Mouse (Mus musculus) olfactory bulb, adult 2 months (tissue): ENCODE data around the gene Trim25. TPM values are rescaled to one million over a fixed set of nuclear protein-coding genes. Genes with fewer than 3 reads are reported as not detected.

ENCODE experiments used
- H3K27ac ChIP-seq: fragments of 200-500 bp; 2 replicates; pipeline ENCODE4 v1.5.1; 2012; ENCODE audit warnings: low read depth, low read length; ENCODE audit not compliant: insufficient read depth
- H3K4me1 ChIP-seq: fragments of 200-500 bp; 2 replicates; pipeline ENCODE4 v1.6.1; 2012; ENCODE audit warnings: low read length; ENCODE audit not compliant: control insufficient read depth, insufficient read depth
- H3K4me3 ChIP-seq: fragments of 200-500 bp; 2 replicates; pipeline ENCODE4 v1.5.1; 2012; ENCODE audit warnings: mild to moderate bottlenecking, low read depth, low read length, moderate library complexity; ENCODE audit not compliant: insufficient read depth
- CTCF ChIP-seq: fragments of 200-500 bp; IDR thresholded peaks from 2 replicates; pipeline ENCODE4 v1.5.1; 2012; ENCODE audit warnings: low read depth, mild to moderate bottlenecking, low read length, moderate library complexity; ENCODE audit not compliant: insufficient read depth
- POLR2A ChIP-seq: fragments of 200-500 bp; IDR thresholded peaks from 2 replicates; pipeline ENCODE4 v1.6.1; 2012; ENCODE audit warnings: mild to moderate bottlenecking, low read depth, low read length, moderate library complexity; ENCODE audit not compliant: insufficient read depth
- WGBS: fragments of 180-500 bp; shearing (Covaris S2); methylation state at CpG from one replicate; pipeline ENCODE4 v1.1.7; 2018; 5-methylcytosine and 5-hydroxymethylcytosine counted together
- polyA plus RNA-seq: library from polyadenylated mRNA; stranded (reverse); fragments of >200 nt; gene quantifications from 2 replicates; pipeline ENCODE4 v1.2.4, GENCODE M21; 2012; ENCODE audit warnings: low replicate concordance; ENCODE audit not compliant: missing spikeins, insufficient read depth, insufficient read length

Trim25 gene
- polyA plus RNA-seq, 1 experiment = not detected

- Histone ChIP-seq H3K4me3 (no peak overlapping the region), H3K27ac (no peak overlapping the region), H3K4me1 (no peaks in the 10 kb centered on the region)
- TF ChIP-seq CTCF (no peak), POLR2A (no peak)
- WGBS = 66% methylated on average over 3 of the region's 3 CpGs
These were observed 46.8 kb downstream of the Trim25 start for GRCm38 (mm10) chr11:89046021-89046420.

GRCm38 (mm10) chr11:89051767-89052166 lies 52.6 kb downstream of the Trim25 start:
- TF ChIP-seq CTCF (no peak), POLR2A (no peak)
- Histone ChIP-seq H3K4me1 (peaks cover 4% of the 10 kb centered on the region; the same call in 1 of the 2 replicates), H3K4me3 (no peak overlapping the region), H3K27ac (no peak overlapping the region)
- 91% methylated on average over 6 of the region's 6 CpGs for WGBS

- Histone ChIP-seq H3K4me1 (peaks cover 11% of the 10 kb centered on the region; the same call in 1 of the 2 replicates), H3K27ac (no peak overlapping the region), H3K4me3 (no peak overlapping the region)
- TF ChIP-seq CTCF = no peak
- no peak for TF ChIP-seq POLR2A
- 30% methylated on average over 13 of the region's 13 CpGs for WGBS
These were observed 56.9 kb downstream of the Trim25 start for GRCm38 (mm10) chr11:89055931-89056690.

- WGBS = 57% methylated on average over 11 of the region's 11 CpGs
- no peak overlapping the region for H3K27ac ChIP-seq
- no peak for TF ChIP-seq POLR2A
- peak; percentile 24; the same call in 1 of the 2 replicates for TF ChIP-seq CTCF
- peaks cover 11% of the 10 kb centered on the region; the same call in 1 of the 2 replicates for H3K4me1 ChIP-seq
- H3K4me3 ChIP-seq = peak overlapping the region; percentile 27
These were observed 59.5 kb downstream of the Trim25 start for GRCm38 (mm10) chr11:89058515-89059270.

- TF ChIP-seq POLR2A = no peak
- no peak for TF ChIP-seq CTCF
- Histone ChIP-seq H3K27ac (0 out of 2 replicates have a peak overlapping the region, but pooled peaks have one; percentile 3), H3K4me1 (peaks cover 11% of the 10 kb centered on the region; the same call in 1 of the 2 replicates), H3K4me3 (peak overlapping the region; percentile 71)
- under 1% methylated on average over 33 of the region's 33 CpGs for WGBS
These were observed 60.8 kb downstream of the Trim25 start for GRCm38 (mm10) chr11:89059919-89060422.

GRCm38 (mm10) chr11:89060423-89061089 lies 61.4 kb downstream of the Trim25 start:
- Histone ChIP-seq H3K4me3 (peak overlapping the region; percentile 71), H3K4me1 (peaks cover 9% of the 10 kb centered on the region; the same call in 1 of the 2 replicates), H3K27ac (0 out of 2 replicates have a peak overlapping the region, but pooled peaks have one; percentile 3)
- under 1% methylated on average over 62 of the region's 63 CpGs for WGBS
- TF ChIP-seq POLR2A (peak; percentile 77), CTCF (no peak)

GRCm38 (mm10) chr11:89061362-89061761 lies 62.2 kb downstream of the Trim25 start:
- WGBS = 82% methylated on average over 7 of the region's 7 CpGs
- Histone ChIP-seq H3K4me3 (no peak overlapping the region), H3K27ac (no peak overlapping the region), H3K4me1 (peaks cover 7% of the 10 kb centered on the region; the same call in 1 of the 2 replicates)
- TF ChIP-seq CTCF (no peak), POLR2A (no peak)

- Histone ChIP-seq H3K4me3 (no peak overlapping the region), H3K27ac (no peak overlapping the region), H3K4me1 (no peaks in the 10 kb centered on the region)
- 77% methylated on average over 6 of the region's 6 CpGs for WGBS
- TF ChIP-seq POLR2A = no peak
- no peak for TF ChIP-seq CTCF
These were observed 65.1 kb downstream of the Trim25 start for GRCm38 (mm10) chr11:89064312-89064711.
